Mouse (Mus musculus): Measurements from ENCODE around the gene Fam207a.

GRCm38 (mm10) chr10:77448209-77448608, 67.4 kb downstream of the Fam207a start:
- no peak for TF ChIP-seq GATA1 (IDR thresholded peaks at IDR 0.05; ENCODE audit: low read length)
- no peak for TF ChIP-seq TAL1 (IDR thresholded peaks at IDR 0.05; ENCODE audit: low read length)
